Mouse (Mus musculus) midbrain, postnatal 0 days (tissue): ENCODE results near the gene Ccdc62. TPM values are rescaled to one million over a fixed set of nuclear protein-coding genes. Genes with fewer than 3 reads are reported as not detected.

Experiments
- ATAC-seq: fragments of 200-750 bp; cut with Nextera tagmentation; 2 replicates; pipeline ENCODE4 v1.8.0; 2017; ENCODE audit warnings: moderate number of reproducible peaks, mild to moderate bottlenecking, moderate TSS enrichment, moderate library complexity; ENCODE audit not compliant: low FRiP score
- DNase-seq: peaks from one replicate; pipeline ENCODE4 v3.0.0-alpha.2; 2015; ENCODE audit warnings: low spot score
- H3K27ac ChIP-seq: fragments of 300-500 bp; sonication (generic); 2 replicates; pipeline ENCODE4 v1.5.1; 2014; ENCODE audit warnings: low read depth, mild to moderate bottlenecking, low read length, mixed read lengths
- H3K27me3 ChIP-seq: fragments of 300-500 bp; sonication (generic); 2 replicates; pipeline ENCODE4 v1.6.1; 2014; ENCODE audit warnings: low read length, control low read depth, mixed read lengths; ENCODE audit not compliant: insufficient read depth
- H3K36me3 ChIP-seq: fragments of 300-500 bp; sonication (generic); 2 replicates; pipeline ENCODE4 v1.6.1; 2014; ENCODE audit warnings: low read length, control low read depth, mixed read lengths; ENCODE audit not compliant: insufficient read depth
- H3K4me1 ChIP-seq: fragments of 300-500 bp; sonication (generic); 2 replicates; pipeline ENCODE4 v1.6.1; 2014; ENCODE audit warnings: mild to moderate bottlenecking, control low read depth, antibody characterized with exemption, low read length, mixed read lengths; ENCODE audit not compliant: insufficient read depth
- H3K4me2 ChIP-seq: fragments of 300-500 bp; sonication (generic); 2 replicates; pipeline ENCODE4 v1.6.1; 2014; ENCODE audit warnings: low read depth, mild to moderate bottlenecking, low read length, mixed read lengths; ENCODE audit not compliant: poor library complexity, severe bottlenecking
- H3K4me3 ChIP-seq: fragments of 300-500 bp; sonication (generic); 2 replicates; pipeline ENCODE4 v1.5.1; 2014; ENCODE audit warnings: low read depth, mild to moderate bottlenecking, low read length, moderate library complexity
- H3K9ac ChIP-seq: fragments of 300-500 bp; sonication (generic); replicated peaks from 2 replicates; pipeline ENCODE4 v1.6.1; 2014; ENCODE audit warnings: mild to moderate bottlenecking, low read length, moderate library complexity, mixed read lengths; ENCODE audit not compliant: poor library complexity, severe bottlenecking
- H3K9me3 ChIP-seq: fragments of 300-500 bp; sonication (generic); 2 replicates; pipeline ENCODE4 v1.6.1; 2016; ENCODE audit warnings: low read length, control low read depth
- CTCF ChIP-seq: IDR thresholded peaks from 2 replicates; pipeline ENCODE4 v1.5.1; 2016; ENCODE audit warnings: antibody characterized with exemption, mild to moderate bottlenecking
- WGBS: fragments of 180-500 bp; shearing (Covaris S2); extraction: QIAGEN DNeasy Blood & Tissue Kit; methylation state at CpG from one replicate; pipeline ENCODE4 v1.1.7; 2014; 5-methylcytosine and 5-hydroxymethylcytosine counted together
- polyA plus RNA-seq: library from polyadenylated mRNA; unstranded; fragments of >200 nt; fragmentation: Nextera tagmentation; extraction: Ambion mirVana; gene quantifications from 2 replicates; pipeline ENCODE4 v1.2.1, GENCODE M21; 2015
- total RNA-seq: library from RNA; depleted of rRNA; stranded (reverse); fragments of >200 nt; gene quantifications from 2 replicates; pipeline ENCODE4 v1.2.3, GENCODE M21; 2014

Gene Ccdc62
- total and polyA plus RNA-seq, 2 experiments from 2014 or later: 0.27 to 2.9 TPM

- TF ChIP-seq CTCF: no peak
- H3K27me3 ChIP-seq: no peaks in the 10 kb centered on the region
- peak overlapping the region; percentile 76; the same call in 1 of the 2 replicates for H3K27ac ChIP-seq
- DNase-seq (no peak), ATAC-seq (no peak)
- H3K4me3 ChIP-seq: peak overlapping the region; percentile 79
- WGBS: 55% methylated on average over 13 of the region's 13 CpGs
- H3K9me3 ChIP-seq: no peaks in the 10 kb centered on the region
- H3K36me3 ChIP-seq: peaks cover 10% of the 10 kb centered on the region
- peak overlapping the region; percentile 88 for H3K9ac ChIP-seq
- H3K4me2 ChIP-seq: peak overlapping the region; percentile 62
- 0 out of 2 replicates have a peak, but pooled peaks cover 2% of the 10 kb centered on the region for H3K4me1 ChIP-seq
These were observed 652 bp downstream of the Ccdc62 start for GRCm38 (mm10) chr5:123931131-123931530.

- Histone ChIP-seq H3K4me2 (no peak overlapping the region), H3K27me3 (no peaks in the 10 kb centered on the region), H3K9ac (no peak overlapping the region), H3K4me3 (no peak overlapping the region), H3K9me3 (no peaks in the 10 kb centered on the region), H3K36me3 (peaks cover 1% of the 10 kb centered on the region; the same call in 1 of the 2 replicates), H3K4me1 (0 out of 2 replicates have a peak, but pooled peaks cover 2% of the 10 kb centered on the region), H3K27ac (no peak overlapping the region)
- TF ChIP-seq CTCF: peak; percentile 31
- ATAC-seq: no peak
- no peak for DNase-seq
These were observed 2.4 kb downstream of the Ccdc62 start for GRCm38 (mm10) chr5:123932927-123933326.

- Histone ChIP-seq H3K9ac (no peak overlapping the region), H3K27ac (no peak overlapping the region), H3K36me3 (no peaks in the 10 kb centered on the region; the same call in 1 of the 2 replicates), H3K9me3 (no peaks in the 10 kb centered on the region), H3K27me3 (no peaks in the 10 kb centered on the region), H3K4me2 (no peak overlapping the region), H3K4me3 (no peak overlapping the region), H3K4me1 (0 out of 2 replicates have a peak, but pooled peaks cover 2% of the 10 kb centered on the region)
- ATAC-seq (no peak), DNase-seq (no peak)
- 85% methylated on average over 12 of the region's 12 CpGs for WGBS
- no peak for TF ChIP-seq CTCF
These were observed 3.1 kb downstream of the Ccdc62 start for GRCm38 (mm10) chr5:123933556-123933955.

- no peaks in the 10 kb centered on the region for H3K36me3 ChIP-seq
- 41% methylated on average over 18 of the region's 18 CpGs for WGBS
- no peak overlapping the region for H3K27ac ChIP-seq
- H3K9ac ChIP-seq: no peak overlapping the region
- H3K27me3 ChIP-seq: no peaks in the 10 kb centered on the region
- no peak overlapping the region for H3K4me3 ChIP-seq
- H3K4me1 ChIP-seq: 0 out of 2 replicates have a peak, but pooled peaks cover 2% of the 10 kb centered on the region
- H3K4me2 ChIP-seq: no peak overlapping the region
- no peaks in the 10 kb centered on the region for H3K9me3 ChIP-seq
- TF ChIP-seq CTCF: peak; percentile 61
- peak; percentile 42 for DNase-seq
- no peak for ATAC-seq
These were observed 3.6 kb downstream of the Ccdc62 start for GRCm38 (mm10) chr5:123933957-123934591.

GRCm38 (mm10) chr5:123935931-123936330, 5.5 kb downstream of the Ccdc62 start:
- Histone ChIP-seq H3K36me3 (no peaks in the 10 kb centered on the region), H3K27ac (no peak overlapping the region), H3K9me3 (no peaks in the 10 kb centered on the region), H3K27me3 (no peaks in the 10 kb centered on the region), H3K4me1 (0 out of 2 replicates have a peak, but pooled peaks cover 2% of the 10 kb centered on the region), H3K4me3 (no peak overlapping the region), H3K9ac (no peak overlapping the region), H3K4me2 (no peak overlapping the region)
- DNase-seq (no peak), ATAC-seq (no peak)
- WGBS: 90% methylated on average over 5 of the region's 5 CpGs
- no peak for TF ChIP-seq CTCF

- WGBS: 90% methylated on average over 5 of the region's 5 CpGs
- ATAC-seq (no peak), DNase-seq (no peak)
- no peaks in the 10 kb centered on the region for H3K9me3 ChIP-seq
- no peak overlapping the region for H3K4me2 ChIP-seq
- H3K4me1 ChIP-seq: no peaks in the 10 kb centered on the region
- no peak overlapping the region for H3K4me3 ChIP-seq
- no peak for TF ChIP-seq CTCF
- no peaks in the 10 kb centered on the region for H3K27me3 ChIP-seq
- no peak overlapping the region for H3K27ac ChIP-seq
- H3K36me3 ChIP-seq: no peaks in the 10 kb centered on the region
- H3K9ac ChIP-seq: no peak overlapping the region
These were observed 8.0 kb downstream of the Ccdc62 start for GRCm38 (mm10) chr5:123938479-123938878.
